Mouse (Mus musculus): ENCODE results near the gene Klri2.
"Not testable (repeated sequence)": the region's sequence is repeated elsewhere in the genome, so short reads cannot be mapped to it uniquely, and the experiment has no call there.

The Klri2 gene

GRCm38 (mm10) chr6:129740069-129740721, at the start of gene Klri2:
Klri2 (minus strand) TSS chr6:129740484.
- DNase-seq (ENCODE audit: low spot score), result no peak

DNA sequence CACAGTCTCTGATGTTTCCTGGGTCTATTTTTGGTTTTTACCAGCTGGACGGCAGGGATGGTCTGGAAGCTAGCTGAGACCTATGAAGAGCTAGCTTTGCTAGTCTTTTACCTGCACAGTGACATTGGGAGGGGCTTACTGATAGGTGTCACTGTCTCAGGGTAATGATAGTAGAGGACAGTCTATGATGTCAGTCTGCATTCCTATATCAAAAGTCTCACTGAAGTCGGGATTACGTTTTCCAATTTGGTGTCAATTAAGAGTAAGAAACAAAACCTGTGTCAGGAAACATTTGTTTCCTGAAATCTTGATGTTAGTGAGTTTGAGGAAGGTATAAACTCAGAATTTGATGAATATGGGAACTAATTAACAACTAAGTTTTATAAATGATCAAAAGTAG, 43.9 kb upstream of the Klri2 start, which contains the start of gene Gm156:
TSS of gene Gm156 (minus strand) at position 101 of the 400 bp plus-strand sequence.
- DNase-seq (ENCODE audit: low spot score), result not testable (repeated sequence)

DNA sequence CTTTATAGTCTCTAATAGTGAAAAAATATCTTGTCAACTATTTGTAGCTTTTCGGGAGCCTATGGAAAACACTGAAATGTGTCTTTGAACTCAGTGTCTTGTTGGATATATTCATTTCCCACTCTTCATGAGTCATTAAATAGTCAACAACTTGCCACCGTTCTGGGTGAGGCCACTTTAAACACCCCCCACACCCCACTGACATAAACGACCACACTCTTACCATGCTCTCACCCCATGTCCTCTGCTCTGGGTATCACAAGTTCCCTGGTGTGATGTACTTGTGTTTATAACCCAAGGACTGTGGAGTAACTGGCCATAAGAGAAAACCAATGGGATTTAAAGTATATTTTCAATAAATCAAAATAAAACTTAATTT, 7.4 kb upstream of the Klri2 start:
- DNase-seq (ENCODE audit: low spot score), result no peak

DNA sequence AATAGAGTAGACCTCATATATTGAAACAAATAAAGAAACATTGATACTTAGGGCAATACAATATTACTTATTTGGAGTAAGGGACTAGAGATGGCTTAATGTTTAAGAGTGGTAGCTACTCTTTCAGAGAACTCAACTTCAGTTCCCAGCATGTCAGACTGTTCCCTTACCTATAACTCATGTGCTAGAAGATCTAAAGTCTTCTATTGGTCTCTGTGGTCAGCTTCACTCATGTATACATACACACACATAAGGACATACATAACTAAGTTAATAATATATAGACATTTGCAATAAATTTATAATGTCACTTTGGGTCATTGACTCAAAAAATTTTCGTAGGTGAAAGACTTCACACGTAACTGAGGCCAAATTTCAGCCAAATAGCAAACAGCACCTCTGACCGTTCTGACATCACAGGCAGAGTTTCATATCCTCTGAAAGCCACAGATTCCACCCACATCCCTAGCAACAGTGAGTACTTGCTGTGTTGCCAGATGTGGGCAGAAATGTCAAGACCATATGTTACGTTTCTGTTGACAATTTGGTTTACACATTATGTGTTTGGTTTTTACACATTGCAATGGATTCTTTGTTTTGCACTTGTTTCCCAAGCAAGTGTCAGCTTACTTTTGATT, 6.9 kb upstream of the Klri2 start:
- no peak for DNase-seq (ENCODE audit: low spot score)

DNA sequence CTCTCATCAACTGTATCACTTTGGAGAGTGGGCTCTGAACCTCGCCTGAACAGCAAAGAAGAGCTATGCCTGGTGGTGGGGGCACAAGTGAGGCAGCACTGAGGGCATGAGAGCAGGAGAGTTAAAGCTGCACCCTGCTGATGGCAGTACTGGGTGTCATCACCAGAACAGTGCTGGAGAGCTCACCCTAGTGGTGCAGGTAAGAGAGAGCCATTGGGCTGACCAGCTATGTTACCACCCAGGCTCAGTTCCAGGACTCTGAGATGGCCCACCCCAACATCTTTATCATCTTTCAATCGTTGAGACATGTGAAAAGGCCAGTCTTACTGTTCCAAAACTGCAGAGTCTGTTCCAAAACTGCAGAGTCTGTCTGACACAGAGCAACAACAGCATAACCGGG, 5.9 kb upstream of the Klri2 start:
- DNase-seq (ENCODE audit: low spot score), result no peak

GRCm38 (mm10) chr6:129736414-129736813, 3.9 kb downstream of the Klri2 start:
- DNase-seq (ENCODE audit: low spot score), result no peak

DNA sequence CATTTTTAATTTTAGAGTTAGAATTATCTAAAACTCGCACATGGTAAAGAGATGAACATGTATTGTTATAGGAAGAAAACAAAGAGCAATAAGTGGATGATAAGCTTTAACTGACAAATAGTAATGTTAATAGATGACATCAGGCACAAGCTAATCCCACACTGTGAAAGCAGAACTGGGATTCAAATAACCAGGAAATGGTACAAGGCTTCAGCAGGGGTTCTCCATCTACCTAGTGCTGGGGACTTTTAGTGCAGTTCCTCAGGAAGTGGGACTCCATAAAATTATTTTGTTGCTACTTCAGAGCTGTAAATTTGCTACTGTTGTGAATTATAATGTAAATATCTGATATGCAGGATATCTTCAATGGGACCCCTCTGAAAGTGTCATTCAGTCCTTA, 13.0 kb downstream of the Klri2 start:
- DNase-seq (ENCODE audit: low spot score), result no peak

DNA sequence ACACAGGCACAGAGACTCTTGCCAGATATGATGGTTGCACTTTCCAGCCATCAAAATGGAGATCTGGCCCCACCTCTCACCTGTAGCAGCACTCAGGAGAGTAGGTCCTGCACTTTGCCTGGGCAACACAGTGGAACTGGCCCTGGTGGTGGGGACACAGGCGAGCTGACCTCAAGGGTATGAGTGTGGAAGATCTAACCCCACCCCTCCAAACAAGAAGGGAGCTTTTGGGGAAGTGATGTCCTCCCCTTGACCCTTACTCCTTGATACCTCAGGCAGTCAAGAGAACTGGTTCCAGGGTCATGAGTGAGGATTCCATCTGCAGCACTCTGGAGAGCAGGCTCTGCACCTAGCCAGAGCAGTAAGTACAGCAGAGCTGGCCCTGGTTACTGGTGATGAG, 18.9 kb downstream of the Klri2 start:
- DNase-seq (ENCODE audit: low spot score), result no peak

- peak; percentile 7 for DNase-seq (ENCODE audit: low spot score)
Observed at GRCm38 (mm10) chr6:129720487-129720886, 19.8 kb downstream of the Klri2 start.

- no peak for DNase-seq (ENCODE audit: low spot score)
Observed at GRCm38 (mm10) chr6:129717032-129717431, 23.3 kb downstream of the Klri2 start, which contains the start of gene Klri1. Klri1 (minus strand) TSS chr6:129717132.

DNA sequence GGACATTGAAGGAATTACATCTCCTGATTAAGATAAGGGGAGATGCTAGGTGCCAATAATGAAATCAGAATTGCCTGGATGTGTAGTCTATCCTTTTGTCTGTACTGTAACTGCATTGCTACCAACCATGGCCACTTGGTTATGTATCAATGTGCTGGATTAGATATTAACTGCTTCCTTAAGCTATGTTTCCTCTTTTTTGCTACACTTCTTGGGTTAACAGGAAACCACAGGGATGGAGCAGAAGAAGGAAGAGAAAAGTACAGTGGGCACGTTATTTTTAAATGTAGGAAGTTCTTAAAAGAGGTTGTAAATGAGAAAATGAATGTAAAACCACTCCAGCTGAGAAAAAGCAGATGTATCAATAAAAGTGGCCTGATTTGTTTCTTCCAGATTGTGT, 26.7 kb downstream of the Klri2 start:
- no peak for DNase-seq (ENCODE audit: low spot score)

GRCm38 (mm10) chr6:129691436-129691835, 48.8 kb downstream of the Klri2 start:
- DNase-seq (ENCODE audit: low spot score), result not testable (repeated sequence)

- DNase-seq (ENCODE audit: low spot score), result no peak
Observed at GRCm38 (mm10) chr6:129680379-129680778, 59.9 kb downstream of the Klri2 start.

Data from embryo, embryonic 10 days (tissue).